Mouse (Mus musculus) heart, embryonic 13.5 days (tissue): ENCODE data around the gene Pced1b. TPM values are rescaled to one million over a fixed set of nuclear protein-coding genes. Genes with fewer than 3 reads are reported as not detected.

Source experiments
- ATAC-seq: fragments of 200-750 bp; cut with Nextera tagmentation; 2 replicates; pipeline ENCODE4 v1.8.0; 2017; ENCODE audit warnings: moderate TSS enrichment; ENCODE audit not compliant: insufficient number of reproducible peaks, low FRiP score, low TSS enrichment; ENCODE audit errors: extremely low read depth
- H3K27ac ChIP-seq: fragments of 300-500 bp; sonication (generic); replicated peaks from 2 replicates; pipeline ENCODE4 v1.5.1; 2015; ENCODE audit warnings: moderate library complexity, mild to moderate bottlenecking, inconsistent platforms
- H3K27me3 ChIP-seq: fragments of 300-500 bp; sonication (generic); replicated peaks from 2 replicates; pipeline ENCODE4 v1.6.1; 2015; ENCODE audit warnings: mild to moderate bottlenecking, inconsistent platforms
- H3K36me3 ChIP-seq: fragments of 300-500 bp; sonication (generic); 2 replicates; pipeline ENCODE4 v1.6.1; 2015; ENCODE audit warnings: mild to moderate bottlenecking, inconsistent platforms
- H3K4me1 ChIP-seq: fragments of 300-500 bp; sonication (generic); 2 replicates; pipeline ENCODE4 v1.6.1; 2015; ENCODE audit warnings: inconsistent platforms
- H3K4me2 ChIP-seq: fragments of 300-500 bp; sonication (generic); 2 replicates; pipeline ENCODE4 v1.6.1; 2015; ENCODE audit warnings: inconsistent platforms, mild to moderate bottlenecking, moderate library complexity
- H3K4me3 ChIP-seq: fragments of 300-500 bp; sonication (generic); 2 replicates; pipeline ENCODE4 v1.5.1; 2015; ENCODE audit warnings: moderate library complexity, mild to moderate bottlenecking, inconsistent platforms
- H3K9ac ChIP-seq: fragments of 300-500 bp; sonication (generic); 2 replicates; pipeline ENCODE4 v1.6.1; 2015; ENCODE audit warnings: inconsistent platforms, mild to moderate bottlenecking, moderate library complexity
- H3K9me3 ChIP-seq: fragments of 300-500 bp; sonication (generic); 2 replicates; pipeline ENCODE4 v1.6.1; 2016; ENCODE audit warnings: inconsistent platforms
- WGBS: fragments of 180-500 bp; shearing (Covaris S2); methylation state at CpG from one replicate; pipeline ENCODE4 v1.1.7; 2015; ENCODE audit warnings: mixed read lengths; 5-methylcytosine and 5-hydroxymethylcytosine counted together
- polyA plus RNA-seq: library from polyadenylated mRNA; unstranded; fragments of >200 nt; fragmentation: Nextera tagmentation; extraction: Ambion mirVana; gene quantifications from 2 replicates; pipeline ENCODE4 v1.2.1, GENCODE M21; 2015

The Pced1b gene
- polyA plus RNA-seq, 1 experiment from 2014 or later: 2.5 TPM

- Histone ChIP-seq H3K4me1 (no peaks in the 10 kb centered on the region), H3K9ac (no peak overlapping the region), H3K4me3 (no peak overlapping the region), H3K4me2 (no peak overlapping the region), H3K27me3 (no peaks in the 10 kb centered on the region), H3K27ac (no peak overlapping the region), H3K36me3 (no peaks in the 10 kb centered on the region), H3K9me3 (peaks cover 11% of the 10 kb centered on the region)
- 71% methylated on average over 5 of the region's 5 CpGs for whole genome bisulfite sequencing
- ATAC-seq: no peak
These were observed 75.9 kb downstream of the Pced1b start for GRCm38 (mm10) chr15:97322821-97323220.

- no peak for ATAC-seq
- H3K27me3 ChIP-seq: no peaks in the 10 kb centered on the region
- H3K9ac ChIP-seq: no peak overlapping the region
- H3K27ac ChIP-seq: no peak overlapping the region
- peak overlapping the region; percentile 6; the same call in 1 of the 2 replicates for H3K4me3 ChIP-seq
- H3K9me3 ChIP-seq: peaks cover 11% of the 10 kb centered on the region
- 66% methylated on average over 24 of the region's 24 CpGs for WGBS
- no peaks in the 10 kb centered on the region for H3K36me3 ChIP-seq
- no peaks in the 10 kb centered on the region for H3K4me1 ChIP-seq
- H3K4me2 ChIP-seq: peak overlapping the region; percentile 45
These were observed 76.6 kb downstream of the Pced1b start for GRCm38 (mm10) chr15:97323466-97323865.

GRCm38 (mm10) chr15:97324311-97324710, 77.4 kb downstream of the Pced1b start:
- Histone ChIP-seq H3K9me3 (peaks cover 11% of the 10 kb centered on the region), H3K9ac (no peak overlapping the region), H3K4me3 (no peak overlapping the region), H3K27me3 (no peaks in the 10 kb centered on the region), H3K4me1 (no peaks in the 10 kb centered on the region), H3K36me3 (no peaks in the 10 kb centered on the region), H3K4me2 (no peak overlapping the region), H3K27ac (no peak overlapping the region)
- WGBS: 71% methylated on average over 9 of the region's 9 CpGs
- no peak for ATAC-seq

GRCm38 (mm10) chr15:97327500-97328081, 80.7 kb downstream of the Pced1b start:
- no peaks in the 10 kb centered on the region for H3K4me1 ChIP-seq
- no peak overlapping the region for H3K27ac ChIP-seq
- H3K36me3 ChIP-seq: no peaks in the 10 kb centered on the region
- no peak overlapping the region for H3K4me2 ChIP-seq
- H3K9ac ChIP-seq: no peak overlapping the region
- no peak for ATAC-seq
- WGBS: 64% methylated on average over 18 of the region's 18 CpGs
- no peak overlapping the region for H3K4me3 ChIP-seq
- H3K9me3 ChIP-seq: peaks cover 11% of the 10 kb centered on the region
- no peaks in the 10 kb centered on the region for H3K27me3 ChIP-seq

GRCm38 (mm10) chr15:97332582-97332981, 85.7 kb downstream of the Pced1b start:
- H3K9me3 ChIP-seq: peaks cover 3% of the 10 kb centered on the region; the same call in 1 of the 2 replicates

GRCm38 (mm10) chr15:97337636-97338352, 90.9 kb downstream of the Pced1b start:
- Histone ChIP-seq H3K4me3 (peak overlapping the region; percentile 46), H3K27me3 (no peaks in the 10 kb centered on the region), H3K27ac (no peak overlapping the region), H3K9me3 (peaks cover 9% of the 10 kb centered on the region; the same call in 1 of the 2 replicates), H3K4me2 (peak overlapping the region; percentile 74), H3K9ac (peak overlapping the region; percentile 76), H3K4me1 (peaks cover 11% of the 10 kb centered on the region), H3K36me3 (no peaks in the 10 kb centered on the region)
- WGBS: 27% methylated on average over 14 of the region's 14 CpGs
- no peak for ATAC-seq

More at GRCm38 (mm10) chr15:97332582-97332981, 85.7 kb downstream of the Pced1b start:
- Histone ChIP-seq H3K4me2 (no peak overlapping the region), H3K4me1 (no peaks in the 10 kb centered on the region), H3K27ac (no peak overlapping the region), H3K36me3 (no peaks in the 10 kb centered on the region), H3K9ac (no peak overlapping the region), H3K4me3 (no peak overlapping the region), H3K27me3 (no peaks in the 10 kb centered on the region)
- WGBS: 69% methylated on average over 9 of the region's 9 CpGs
- ATAC-seq: no peak

GRCm38 (mm10) chr15:97338377-97339060, 91.6 kb downstream of the Pced1b start:
- ATAC-seq: no peak
- Histone ChIP-seq H3K4me3 (peak overlapping the region; percentile 46), H3K36me3 (no peaks in the 10 kb centered on the region), H3K4me1 (peaks cover 11% of the 10 kb centered on the region), H3K27ac (no peak overlapping the region), H3K9me3 (peaks cover 9% of the 10 kb centered on the region; the same call in 1 of the 2 replicates), H3K4me2 (peak overlapping the region; percentile 74), H3K9ac (peak overlapping the region; percentile 76), H3K27me3 (no peaks in the 10 kb centered on the region)
- 2% methylated on average over 17 of the region's 17 CpGs for WGBS

GRCm38 (mm10) chr15:97342336-97342735, 95.4 kb downstream of the Pced1b start:
- no peaks in the 10 kb centered on the region for H3K36me3 ChIP-seq
- no peak overlapping the region for H3K9ac ChIP-seq
- H3K4me1 ChIP-seq: peaks cover 11% of the 10 kb centered on the region
- H3K9me3 ChIP-seq: 0 out of 2 replicates have a peak, but pooled peaks cover 7% of the 10 kb centered on the region
- H3K27me3 ChIP-seq: peaks cover 19% of the 10 kb centered on the region
- ATAC-seq: no peak
- H3K4me3 ChIP-seq: no peak overlapping the region
- no peak overlapping the region for H3K27ac ChIP-seq
- H3K4me2 ChIP-seq: no peak overlapping the region
- 87% methylated on average over 9 of the region's 9 CpGs for WGBS

GRCm38 (mm10) chr15:97342945-97343344, 96.0 kb downstream of the Pced1b start:
- H3K9me3 ChIP-seq: 0 out of 2 replicates have a peak, but pooled peaks cover 7% of the 10 kb centered on the region
- H3K4me3 ChIP-seq: no peak overlapping the region
- peaks cover 9% of the 10 kb centered on the region for H3K4me1 ChIP-seq
- H3K27ac ChIP-seq: no peak overlapping the region
- H3K9ac ChIP-seq: no peak overlapping the region
- no peak overlapping the region for H3K4me2 ChIP-seq
- no peaks in the 10 kb centered on the region for H3K36me3 ChIP-seq
- 79% methylated on average over 8 of the region's 8 CpGs for WGBS
- ATAC-seq: no peak
- peaks cover 25% of the 10 kb centered on the region for H3K27me3 ChIP-seq

GRCm38 (mm10) chr15:97343921-97344320, 97.0 kb downstream of the Pced1b start:
- ATAC-seq: no peak

GRCm38 (mm10) chr15:97345110-97345509, 98.2 kb downstream of the Pced1b start:
- H3K4me1 ChIP-seq: peaks cover 10% of the 10 kb centered on the region
- H3K4me3 ChIP-seq: no peak overlapping the region
- no peak overlapping the region for H3K9ac ChIP-seq
- no peak overlapping the region for H3K27ac ChIP-seq
- WGBS: 80% methylated on average over 9 of the region's 9 CpGs
- peaks cover 29% of the 10 kb centered on the region for H3K27me3 ChIP-seq
- H3K36me3 ChIP-seq: no peaks in the 10 kb centered on the region
- 0 out of 2 replicates have a peak, but pooled peaks cover 7% of the 10 kb centered on the region for H3K9me3 ChIP-seq
- no peak overlapping the region for H3K4me2 ChIP-seq
- ATAC-seq: no peak

More at GRCm38 (mm10) chr15:97343921-97344320, 97.0 kb downstream of the Pced1b start:
- Histone ChIP-seq H3K4me2 (no peak overlapping the region), H3K27me3 (peaks cover 29% of the 10 kb centered on the region), H3K9ac (no peak overlapping the region), H3K4me3 (no peak overlapping the region), H3K27ac (no peak overlapping the region), H3K9me3 (0 out of 2 replicates have a peak, but pooled peaks cover 7% of the 10 kb centered on the region), H3K36me3 (no peaks in the 10 kb centered on the region), H3K4me1 (peaks cover 6% of the 10 kb centered on the region)
- WGBS: 81% methylated on average over 9 of the region's 9 CpGs
